Mouse (Mus musculus) kidney, embryonic 16.5 days (tissue): ENCODE measurements around the gene Zfp423. TPM values are rescaled to one million over a fixed set of nuclear protein-coding genes. Genes with fewer than 3 reads are reported as not detected.
A peak's percentile ranks its signal among the peaks of the same experiment; 100 is the strongest.

Source experiments
- ATAC-seq: fragments of 200-750 bp; cut with Nextera tagmentation; 2 replicates; pipeline ENCODE4 v1.8.0; 2017; ENCODE audit warnings: moderate TSS enrichment; ENCODE audit not compliant: low FRiP score, low TSS enrichment
- H3K27ac ChIP-seq: fragments of 300-500 bp; sonication (generic); 2 replicates; pipeline ENCODE4 v1.5.1; 2014; ENCODE audit warnings: low read length
- H3K27me3 ChIP-seq: fragments of 300-500 bp; sonication (generic); 2 replicates; pipeline ENCODE4 v1.6.1; 2014; ENCODE audit warnings: low read length, control low read depth, mixed read lengths; ENCODE audit not compliant: insufficient read depth
- H3K36me3 ChIP-seq: fragments of 300-500 bp; sonication (generic); 2 replicates; pipeline ENCODE4 v1.6.1; 2014; ENCODE audit warnings: low read length, control low read depth, mixed read lengths; ENCODE audit not compliant: insufficient read depth
- H3K4me1 ChIP-seq: fragments of 300-500 bp; sonication (generic); 2 replicates; pipeline ENCODE4 v1.6.1; 2014; ENCODE audit warnings: low read length, control low read depth, mixed read lengths; ENCODE audit not compliant: insufficient read depth
- H3K4me2 ChIP-seq: fragments of 300-500 bp; sonication (generic); replicated peaks from 2 replicates; pipeline ENCODE4 v1.6.1; 2014; ENCODE audit warnings: low read depth, low read length
- H3K4me3 ChIP-seq: fragments of 300-500 bp; sonication (generic); 2 replicates; pipeline ENCODE4 v1.5.1; 2014; ENCODE audit warnings: mild to moderate bottlenecking, low read length
- H3K9ac ChIP-seq: fragments of 300-500 bp; sonication (generic); replicated peaks from 2 replicates; pipeline ENCODE4 v1.6.1; 2014; ENCODE audit warnings: low read length
- H3K9me3 ChIP-seq: fragments of 300-500 bp; sonication (generic); 2 replicates; pipeline ENCODE4 v1.6.1; 2016; ENCODE audit warnings: low read length, control low read depth
- WGBS: fragments of 180-500 bp; shearing (Covaris S2); extraction: QIAGEN DNeasy Blood & Tissue Kit; methylation state at CpG from one replicate; pipeline ENCODE4 v1.1.7; 2014; 5-methylcytosine and 5-hydroxymethylcytosine counted together
- polyA plus RNA-seq: library from polyadenylated mRNA; unstranded; fragments of >200 nt; fragmentation: Nextera tagmentation; extraction: Ambion mirVana; gene quantifications from 2 replicates; pipeline ENCODE4 v1.2.1, GENCODE M21; 2015

Gene Zfp423
- polyA plus RNA-seq, 1 experiment from 2014 or later = 11.4 TPM

GRCm38 (mm10) chr8:87747582-87747981, 211.8 kb downstream of the Zfp423 start:
- H3K9ac ChIP-seq = no peak overlapping the region
- no peaks in the 10 kb centered on the region for H3K9me3 ChIP-seq
- H3K4me3 ChIP-seq = no peak overlapping the region
- H3K27me3 ChIP-seq = no peaks in the 10 kb centered on the region
- H3K4me1 ChIP-seq = peaks cover 31% of the 10 kb centered on the region
- H3K27ac ChIP-seq = peak overlapping the region; percentile 41
- WGBS = 40% methylated on average over 8 of the region's 8 CpGs
- peak; percentile 39; the same call in 1 of the 2 replicates for ATAC-seq
- H3K4me2 ChIP-seq = no peak overlapping the region
- H3K36me3 ChIP-seq = no peaks in the 10 kb centered on the region

- no peak overlapping the region for H3K4me3 ChIP-seq
- no peaks in the 10 kb centered on the region for H3K36me3 ChIP-seq
- H3K27me3 ChIP-seq = no peaks in the 10 kb centered on the region
- no peaks in the 10 kb centered on the region for H3K9me3 ChIP-seq
- peak overlapping the region; percentile 41 for H3K27ac ChIP-seq
- H3K4me1 ChIP-seq = peaks cover 34% of the 10 kb centered on the region
- no peak overlapping the region for H3K4me2 ChIP-seq
- H3K9ac ChIP-seq = no peak overlapping the region
- ATAC-seq = peak; percentile 43; the same call in 1 of the 2 replicates
- 17% methylated on average over 8 of the region's 8 CpGs for WGBS
Measured at GRCm38 (mm10) chr8:87747142-87747541, 212.3 kb downstream of the Zfp423 start.

GRCm38 (mm10) chr8:87746072-87746471, 213.3 kb downstream of the Zfp423 start:
- H3K27me3 ChIP-seq = no peaks in the 10 kb centered on the region
- H3K36me3 ChIP-seq = no peaks in the 10 kb centered on the region
- H3K4me3 ChIP-seq = no peak overlapping the region
- ATAC-seq = peak; percentile 82
- peak overlapping the region; percentile 29; the same call in 1 of the 2 replicates for H3K9ac ChIP-seq
- H3K27ac ChIP-seq = peak overlapping the region; percentile 64
- 15% methylated on average over 14 of the region's 14 CpGs for WGBS
- H3K4me1 ChIP-seq = peaks cover 34% of the 10 kb centered on the region
- no peaks in the 10 kb centered on the region for H3K9me3 ChIP-seq
- H3K4me2 ChIP-seq = no peak overlapping the region

DNA sequence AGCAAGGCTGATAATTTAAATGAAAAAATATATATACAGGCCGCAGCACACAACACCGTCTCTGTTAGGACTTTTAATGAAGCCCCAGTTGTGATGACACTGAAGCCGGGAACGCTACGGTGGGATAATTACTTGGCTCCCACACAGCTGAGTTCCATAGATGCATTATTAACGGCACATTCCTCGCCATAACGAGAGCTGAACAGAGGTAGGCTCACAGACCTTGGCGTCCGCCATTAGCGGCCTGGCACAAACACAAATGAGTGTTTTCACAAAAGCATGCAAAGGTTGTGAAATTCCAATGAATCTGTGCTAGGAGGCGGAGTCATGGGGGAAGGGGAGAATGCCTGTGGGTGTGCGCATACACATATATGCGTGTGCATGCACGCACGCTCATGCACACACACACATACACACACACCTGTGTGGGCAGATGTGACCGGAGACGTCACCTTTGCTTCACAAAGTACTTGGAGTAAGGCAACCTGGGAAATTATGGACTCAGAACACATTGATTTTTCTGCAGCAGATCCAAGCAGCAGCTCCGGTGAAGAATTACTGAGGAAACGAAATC, 214.2 kb downstream of the Zfp423 start:
- Histone ChIP-seq H3K9ac (no peak overlapping the region; the same call in 1 of the 2 replicates), H3K9me3 (no peaks in the 10 kb centered on the region), H3K4me1 (peaks cover 34% of the 10 kb centered on the region), H3K27ac (peak overlapping the region; percentile 64), H3K27me3 (no peaks in the 10 kb centered on the region), H3K4me2 (no peak overlapping the region), H3K4me3 (no peak overlapping the region), H3K36me3 (no peaks in the 10 kb centered on the region)
- no peak for ATAC-seq
- 73% methylated on average over 20 of the region's 20 CpGs for WGBS

- no peak for ATAC-seq
- Histone ChIP-seq H3K27ac (no peak overlapping the region), H3K9me3 (no peaks in the 10 kb centered on the region), H3K9ac (no peak overlapping the region), H3K4me3 (no peak overlapping the region), H3K36me3 (no peaks in the 10 kb centered on the region), H3K27me3 (no peaks in the 10 kb centered on the region), H3K4me2 (no peak overlapping the region), H3K4me1 (peaks cover 34% of the 10 kb centered on the region)
- 80% methylated on average over 6 of the region's 6 CpGs for WGBS
Measured at GRCm38 (mm10) chr8:87744556-87744955, 214.8 kb downstream of the Zfp423 start.

GRCm38 (mm10) chr8:87742016-87742415, 217.4 kb downstream of the Zfp423 start:
- no peak overlapping the region for H3K27ac ChIP-seq
- H3K9ac ChIP-seq = no peak overlapping the region
- H3K4me3 ChIP-seq = no peak overlapping the region
- H3K36me3 ChIP-seq = no peaks in the 10 kb centered on the region
- 67% methylated on average over 19 of the region's 19 CpGs for WGBS
- ATAC-seq = no peak
- H3K9me3 ChIP-seq = no peaks in the 10 kb centered on the region
- H3K4me1 ChIP-seq = peaks cover 24% of the 10 kb centered on the region
- H3K27me3 ChIP-seq = no peaks in the 10 kb centered on the region
- no peak overlapping the region for H3K4me2 ChIP-seq

DNA sequence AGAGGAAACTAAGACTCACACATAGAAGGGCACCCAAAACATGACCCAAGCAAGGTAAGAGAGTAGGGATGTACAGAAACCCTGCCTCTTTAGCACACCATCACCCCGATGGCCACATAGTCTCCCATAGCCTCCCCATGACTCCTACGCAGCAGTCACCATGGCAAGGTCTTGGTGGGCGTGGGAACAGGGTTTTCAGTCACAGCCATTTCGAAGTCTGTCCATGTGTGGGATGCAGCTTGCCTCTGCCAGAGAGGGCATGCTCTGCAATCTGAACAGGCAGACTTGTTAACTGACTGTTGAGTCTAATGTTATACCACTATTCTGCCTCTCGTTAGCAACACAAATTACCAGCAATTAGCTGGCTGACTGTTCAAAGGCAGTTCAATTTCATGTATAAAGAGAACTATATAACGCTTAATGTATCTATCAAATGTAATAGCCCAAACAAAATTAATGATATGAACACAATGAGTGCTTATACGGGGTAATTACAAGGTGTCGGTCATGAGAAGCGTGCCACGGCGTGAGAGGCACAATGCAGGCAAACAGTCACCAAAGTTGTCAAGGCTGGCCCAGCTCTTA, 218.4 kb downstream of the Zfp423 start:
- 66% methylated on average over 11 of the region's 11 CpGs for WGBS
- H3K4me2 ChIP-seq = no peak overlapping the region
- no peak for ATAC-seq
- H3K36me3 ChIP-seq = no peaks in the 10 kb centered on the region
- peaks cover 16% of the 10 kb centered on the region for H3K4me1 ChIP-seq
- no peaks in the 10 kb centered on the region for H3K9me3 ChIP-seq
- H3K4me3 ChIP-seq = no peak overlapping the region
- no peaks in the 10 kb centered on the region for H3K27me3 ChIP-seq
- H3K9ac ChIP-seq = no peak overlapping the region
- no peak overlapping the region for H3K27ac ChIP-seq

- H3K36me3 ChIP-seq = no peaks in the 10 kb centered on the region
- H3K4me1 ChIP-seq = peaks cover 5% of the 10 kb centered on the region; the same call in 1 of the 2 replicates
- no peaks in the 10 kb centered on the region for H3K27me3 ChIP-seq
- no peak overlapping the region for H3K27ac ChIP-seq
- no peak overlapping the region for H3K4me2 ChIP-seq
- no peaks in the 10 kb centered on the region for H3K9me3 ChIP-seq
- ATAC-seq = no peak
- no peak overlapping the region for H3K9ac ChIP-seq
- H3K4me3 ChIP-seq = no peak overlapping the region
- WGBS = 73% methylated on average over 11 of the region's 11 CpGs
Measured at GRCm38 (mm10) chr8:87737900-87738299, 221.5 kb downstream of the Zfp423 start.

- Histone ChIP-seq H3K4me3 (no peak overlapping the region), H3K4me2 (no peak overlapping the region), H3K36me3 (no peaks in the 10 kb centered on the region), H3K27ac (no peak overlapping the region), H3K9me3 (no peaks in the 10 kb centered on the region), H3K27me3 (no peaks in the 10 kb centered on the region), H3K9ac (no peak overlapping the region), H3K4me1 (no peaks in the 10 kb centered on the region)
- ATAC-seq = no peak
- 60% methylated on average over 4 of the region's 4 CpGs for WGBS
Measured at GRCm38 (mm10) chr8:87734902-87735301, 224.5 kb downstream of the Zfp423 start.

- Histone ChIP-seq H3K27ac (no peak overlapping the region), H3K36me3 (no peaks in the 10 kb centered on the region), H3K4me1 (no peaks in the 10 kb centered on the region), H3K27me3 (no peaks in the 10 kb centered on the region), H3K9ac (no peak overlapping the region), H3K4me2 (no peak overlapping the region), H3K9me3 (no peaks in the 10 kb centered on the region), H3K4me3 (no peak overlapping the region)
- WGBS = 55% methylated on average over 7 of the region's 7 CpGs
- ATAC-seq = no peak
Measured at GRCm38 (mm10) chr8:87734496-87734895, 224.9 kb downstream of the Zfp423 start.
